Mouse (Mus musculus): ENCODE measurements around the gene Dennd5b.

DNA sequence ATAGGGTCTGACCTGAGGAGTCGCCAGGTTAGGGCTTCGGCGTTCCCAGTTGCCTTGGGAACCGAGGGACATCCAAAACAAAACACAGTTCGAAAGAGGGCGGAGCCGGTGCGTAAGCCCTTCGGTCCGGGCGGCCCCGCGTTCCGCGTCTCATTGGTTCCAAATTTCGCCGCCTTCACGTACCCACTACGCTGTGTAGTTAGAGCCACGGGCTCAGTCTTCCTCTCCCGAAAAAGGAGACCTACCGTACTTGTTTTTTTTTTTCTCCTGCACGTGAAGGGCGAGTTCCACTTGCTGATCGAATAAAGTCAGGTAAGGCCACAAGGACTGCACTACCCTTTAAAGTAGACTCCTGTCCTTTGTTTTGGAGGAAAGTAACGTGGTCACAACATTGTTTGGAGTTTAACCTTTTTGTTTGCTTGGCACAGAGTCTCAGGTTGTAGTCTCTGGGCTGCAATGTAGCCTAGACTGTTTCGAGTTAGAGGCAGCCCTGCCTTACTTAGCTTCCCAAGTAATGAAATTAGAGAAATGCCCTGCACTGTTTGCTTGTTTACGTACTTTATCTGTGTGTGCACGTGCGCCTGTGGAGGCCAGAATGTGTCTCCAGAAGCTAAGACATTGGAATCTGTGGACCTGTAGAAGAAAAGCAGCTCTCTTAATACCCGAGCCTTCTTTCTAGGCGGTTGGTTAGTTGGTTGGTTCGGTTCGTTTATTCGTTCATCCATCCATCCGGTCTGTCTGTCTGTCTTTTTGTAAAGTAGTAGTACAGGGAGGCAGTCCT lies 40.1 kb upstream of the Dennd5b start:
- TF ChIP-seq CHD2 (IDR thresholded peaks at IDR 0.05; ENCODE audit: low read depth, low read length) (no peak), MAFK (IDR thresholded peaks at IDR 0.05; ENCODE audit: insufficient read depth, low read depth, low read length) (no peak)
